Mouse (Mus musculus) forebrain, embryonic 14.5 days (tissue): ENCODE data around the gene Tmem150a. TPM values are rescaled to one million over a fixed set of nuclear protein-coding genes. Genes with fewer than 3 reads are reported as not detected.

Experiments used
- ATAC-seq: fragments of 200-750 bp; cut with Nextera tagmentation; 2 replicates; pipeline ENCODE4 v1.8.0; 2017; ENCODE audit warnings: mild to moderate bottlenecking, moderate library complexity
- DNase-seq: peaks from one replicate; pipeline ENCODE4 v3.0.0-alpha.2; 2015; ENCODE audit warnings: low spot score
- H3K27ac ChIP-seq: fragments of 300-500 bp; sonication (generic); 2 replicates; pipeline ENCODE4 v1.5.1; 2014; ENCODE audit warnings: low read depth, mild to moderate bottlenecking, control low read depth, low read length, moderate library complexity
- H3K27me3 ChIP-seq: fragments of 300-500 bp; sonication (generic); replicated peaks from 2 replicates; pipeline ENCODE4 v1.6.1; 2014; ENCODE audit warnings: low read length, control low read depth, mixed read lengths; ENCODE audit not compliant: control insufficient read depth, insufficient read depth
- H3K36me3 ChIP-seq: fragments of 300-500 bp; sonication (generic); 2 replicates; pipeline ENCODE4 v1.6.1; 2014; ENCODE audit warnings: low read length, control low read depth; ENCODE audit not compliant: control insufficient read depth, insufficient read depth
- H3K4me1 ChIP-seq: fragments of 300-500 bp; sonication (generic); 2 replicates; pipeline ENCODE4 v1.6.1; 2014; ENCODE audit warnings: antibody characterized with exemption, low read length, control low read depth; ENCODE audit not compliant: control insufficient read depth, insufficient read depth
- H3K4me2 ChIP-seq: fragments of 300-500 bp; sonication (generic); 2 replicates; pipeline ENCODE4 v1.6.1; 2014; ENCODE audit warnings: mild to moderate bottlenecking, control low read depth, low read length
- H3K4me3 ChIP-seq: fragments of 300-500 bp; sonication (generic); 2 replicates; pipeline ENCODE4 v1.5.1; 2014; ENCODE audit warnings: low read depth, low read length, control low read depth
- H3K9ac ChIP-seq: fragments of 300-500 bp; sonication (generic); 2 replicates; pipeline ENCODE4 v1.6.1; 2014; ENCODE audit warnings: mild to moderate bottlenecking, low read length, control low read depth, moderate library complexity
- H3K9me3 ChIP-seq: fragments of 300-500 bp; sonication (generic); replicated peaks from 2 replicates; pipeline ENCODE4 v1.6.1; 2016; ENCODE audit warnings: low read length, control low read depth, mixed read lengths; ENCODE audit not compliant: control insufficient read depth
- WGBS: fragments of 180-500 bp; shearing (Covaris S2); extraction: QIAGEN DNeasy Blood & Tissue Kit; methylation state at CpG from one replicate; pipeline ENCODE4 v1.1.7; 2014; 5-methylcytosine and 5-hydroxymethylcytosine counted together
- polyA plus RNA-seq: library from polyadenylated mRNA; unstranded; fragments of >200 nt; fragmentation: Nextera tagmentation; extraction: Ambion mirVana; gene quantifications from 2 replicates; pipeline ENCODE4 v1.2.1, GENCODE M21; 2014

Gene Tmem150a
- polyA plus RNA-seq, 1 experiment from 2014 or later, result 19.3 TPM

DNA sequence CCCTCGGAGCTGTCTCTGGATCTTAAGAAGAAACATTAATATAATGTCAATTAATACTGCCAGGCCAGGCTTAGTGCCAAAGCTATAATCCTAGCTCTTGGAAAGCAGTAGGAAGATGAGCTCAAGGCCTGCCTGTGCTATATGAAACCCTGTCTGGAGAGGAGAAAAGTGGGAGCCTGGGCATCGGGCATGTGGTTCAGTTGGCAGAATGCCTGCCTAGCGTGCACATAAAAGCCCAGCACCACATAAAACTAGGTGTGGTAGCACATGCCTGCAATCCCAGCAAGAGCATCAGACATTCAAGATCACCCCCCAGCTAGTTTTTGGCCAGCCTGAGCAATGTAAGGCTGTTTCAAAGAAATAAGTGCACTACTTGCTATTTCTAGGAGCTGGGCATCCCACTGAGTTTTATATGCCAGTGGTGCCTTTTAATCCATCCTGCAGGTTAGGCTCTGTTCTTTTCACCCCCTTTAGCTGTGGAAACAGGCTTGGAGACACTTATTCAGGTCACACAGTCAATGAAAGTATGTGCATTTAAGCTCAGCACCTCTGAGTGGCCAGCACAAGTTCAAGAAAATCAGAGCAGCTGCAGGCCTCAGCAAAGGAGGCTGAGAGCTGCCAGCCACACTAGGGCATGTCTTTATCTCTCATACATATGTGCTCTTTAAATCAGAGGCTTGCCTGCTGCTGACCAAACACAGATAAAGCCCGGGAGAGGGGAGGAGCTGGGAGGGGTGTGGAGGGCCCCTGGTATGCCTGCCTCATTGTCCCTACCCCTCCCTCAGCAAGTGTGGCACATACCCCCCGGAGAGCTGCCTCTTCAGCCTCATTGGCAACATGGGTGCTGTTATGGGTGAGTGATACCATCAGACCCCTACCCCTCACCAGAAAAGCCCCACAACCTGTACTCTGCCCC lies 2.2 kb downstream of the Tmem150a start:
- no peak for ATAC-seq
- Histone ChIP-seq H3K4me3 (no peak overlapping the region), H3K36me3 (peaks cover 24% of the 10 kb centered on the region), H3K27ac (0 out of 2 replicates have a peak overlapping the region, but pooled peaks have one; percentile 9), H3K4me1 (peaks cover 13% of the 10 kb centered on the region), H3K4me2 (no peak overlapping the region), H3K9me3 (no peaks in the 10 kb centered on the region), H3K9ac (no peak overlapping the region), H3K27me3 (no peaks in the 10 kb centered on the region)
- DNase-seq, result peak; percentile 32
- 77% methylated on average over 5 of the region's 5 CpGs for WGBS

DNA sequence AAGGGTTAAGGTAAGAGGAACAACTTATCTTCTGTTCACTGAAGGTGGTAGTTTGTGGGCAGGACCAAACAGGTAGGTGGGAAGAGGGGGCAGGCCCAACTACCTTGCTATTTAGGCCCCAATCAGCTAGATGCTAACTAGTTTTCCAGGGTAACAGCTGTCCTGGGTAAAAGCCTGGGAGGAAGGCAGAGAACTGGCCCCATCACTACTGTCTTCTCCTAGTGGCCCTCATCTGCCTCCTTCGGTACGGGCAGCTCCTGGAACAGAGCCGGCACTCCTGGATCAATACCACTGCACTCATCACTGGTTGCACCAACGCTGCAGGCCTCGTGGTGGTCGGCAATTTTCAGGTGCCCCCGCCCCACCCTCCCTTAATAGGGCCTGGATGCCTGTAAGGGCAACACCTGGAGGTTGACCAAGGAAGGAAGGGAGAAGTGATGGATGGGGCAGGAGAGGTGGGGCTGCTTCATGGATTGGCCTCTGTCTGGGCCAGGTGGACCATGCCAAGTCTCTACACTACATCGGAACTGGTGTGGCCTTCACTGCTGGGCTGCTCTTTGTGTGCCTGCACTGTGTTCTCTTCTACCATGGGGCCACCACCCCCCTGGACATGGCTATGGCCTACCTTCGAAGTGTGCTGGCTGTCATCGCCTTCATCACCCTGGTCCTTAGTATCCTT lies 3.0 kb downstream of the Tmem150a start:
- Histone ChIP-seq H3K27ac (no peak overlapping the region), H3K9ac (no peak overlapping the region), H3K4me1 (peaks cover 13% of the 10 kb centered on the region), H3K4me2 (no peak overlapping the region), H3K27me3 (no peaks in the 10 kb centered on the region), H3K4me3 (no peak overlapping the region), H3K36me3 (peaks cover 24% of the 10 kb centered on the region), H3K9me3 (no peaks in the 10 kb centered on the region)
- ATAC-seq, result no peak
- 95% methylated on average over 10 of the region's 10 CpGs for WGBS
- DNase-seq, result no peak

DNA sequence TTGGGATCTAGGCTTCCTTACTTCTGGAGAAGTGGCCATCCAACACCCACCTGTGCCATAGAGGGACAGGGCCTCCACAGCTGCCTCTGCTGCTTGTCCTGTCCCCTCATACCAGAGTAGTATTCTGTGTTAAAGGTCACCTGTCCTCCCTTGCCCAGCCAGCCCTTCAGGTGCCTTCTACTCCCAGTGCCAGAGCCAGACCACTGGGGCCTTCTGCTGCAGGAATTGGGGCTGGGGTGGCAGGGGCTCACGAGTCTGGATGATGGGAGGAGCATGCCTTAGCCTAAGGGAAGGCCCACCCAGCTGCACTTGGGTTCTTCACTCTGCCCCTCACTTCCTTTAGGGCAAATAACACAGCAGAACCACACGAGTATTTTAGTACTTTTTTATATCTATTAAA lies 4.1 kb downstream of the Tmem150a start:
- no peak overlapping the region for H3K4me3 ChIP-seq
- no peaks in the 10 kb centered on the region for H3K9me3 ChIP-seq
- H3K4me1 ChIP-seq, result peaks cover 13% of the 10 kb centered on the region
- 86% methylated on average over 2 of the region's 2 CpGs for WGBS
- H3K27ac ChIP-seq, result no peak overlapping the region
- no peaks in the 10 kb centered on the region for H3K27me3 ChIP-seq
- H3K9ac ChIP-seq, result no peak overlapping the region
- no peak for DNase-seq
- ATAC-seq, result no peak
- peaks cover 24% of the 10 kb centered on the region for H3K36me3 ChIP-seq
- H3K4me2 ChIP-seq, result no peak overlapping the region

DNA sequence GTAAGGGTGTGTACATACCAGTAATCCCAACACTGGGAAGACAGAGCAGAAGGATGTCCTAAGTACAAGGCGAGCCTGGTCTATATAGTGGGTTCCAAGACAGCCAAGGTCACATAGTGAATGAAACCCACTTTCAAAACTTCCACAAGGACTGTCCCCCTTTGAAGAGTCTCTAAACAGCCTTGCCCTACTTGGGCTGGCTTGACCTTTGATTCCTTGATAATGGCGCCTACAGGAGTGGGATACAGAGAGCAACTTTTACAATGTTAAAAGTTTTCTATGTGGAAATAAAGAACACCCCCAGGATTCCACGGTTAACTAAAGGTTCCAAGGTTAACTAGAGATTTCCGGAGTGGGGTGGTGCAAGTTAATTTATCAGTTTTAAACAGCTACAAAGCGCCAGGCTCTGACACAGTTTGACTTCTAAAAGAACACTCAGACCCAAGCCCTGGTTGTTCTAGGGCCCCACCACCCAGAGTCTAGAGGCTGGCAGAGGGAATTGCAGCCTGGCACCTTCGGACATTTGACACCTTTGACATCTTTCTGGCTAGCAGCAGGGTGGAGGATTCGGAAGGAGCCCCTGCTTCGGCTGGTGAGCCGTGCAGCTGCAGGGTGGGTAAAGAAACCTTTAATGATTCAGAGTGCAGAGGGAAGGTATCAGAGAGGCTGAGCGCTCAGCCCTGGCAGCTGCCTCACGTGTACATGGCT lies 4.8 kb downstream of the Tmem150a start:
- Histone ChIP-seq H3K9ac (no peak overlapping the region), H3K9me3 (no peaks in the 10 kb centered on the region), H3K4me2 (no peak overlapping the region), H3K27me3 (no peaks in the 10 kb centered on the region), H3K36me3 (peaks cover 24% of the 10 kb centered on the region), H3K27ac (no peak overlapping the region), H3K4me3 (no peak overlapping the region), H3K4me1 (peaks cover 8% of the 10 kb centered on the region)
- no peak for ATAC-seq
- no peak for DNase-seq
- WGBS, result 84% methylated on average over 11 of the region's 11 CpGs

DNA sequence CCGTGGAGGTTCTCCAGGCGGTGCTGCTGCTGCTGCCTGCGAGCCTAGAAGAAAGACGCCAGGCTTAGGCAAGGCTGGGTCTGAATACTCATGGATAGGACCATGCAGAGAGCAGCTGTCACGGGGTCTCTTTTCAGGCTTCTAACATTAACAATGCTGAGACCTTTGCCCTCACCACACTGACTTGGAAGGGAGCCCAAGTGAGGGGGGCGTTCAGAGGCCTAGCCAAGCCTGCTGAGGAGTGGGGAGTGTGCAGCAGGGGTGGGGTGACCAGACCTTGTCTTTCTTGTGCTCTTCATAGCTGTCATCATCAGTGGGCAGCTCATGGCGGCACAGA lies 5.3 kb downstream of the Tmem150a start:
- 81% methylated on average over 7 of the region's 7 CpGs for WGBS
- H3K4me3 ChIP-seq, result no peak overlapping the region
- H3K9ac ChIP-seq, result no peak overlapping the region
- DNase-seq (no peak), ATAC-seq (no peak)
- no peak overlapping the region; the same call in 1 of the 2 replicates for H3K4me2 ChIP-seq
- H3K4me1 ChIP-seq, result peaks cover 7% of the 10 kb centered on the region
- no peaks in the 10 kb centered on the region for H3K9me3 ChIP-seq
- H3K36me3 ChIP-seq, result peaks cover 24% of the 10 kb centered on the region
- no peaks in the 10 kb centered on the region for H3K27me3 ChIP-seq
- no peak overlapping the region for H3K27ac ChIP-seq

DNA sequence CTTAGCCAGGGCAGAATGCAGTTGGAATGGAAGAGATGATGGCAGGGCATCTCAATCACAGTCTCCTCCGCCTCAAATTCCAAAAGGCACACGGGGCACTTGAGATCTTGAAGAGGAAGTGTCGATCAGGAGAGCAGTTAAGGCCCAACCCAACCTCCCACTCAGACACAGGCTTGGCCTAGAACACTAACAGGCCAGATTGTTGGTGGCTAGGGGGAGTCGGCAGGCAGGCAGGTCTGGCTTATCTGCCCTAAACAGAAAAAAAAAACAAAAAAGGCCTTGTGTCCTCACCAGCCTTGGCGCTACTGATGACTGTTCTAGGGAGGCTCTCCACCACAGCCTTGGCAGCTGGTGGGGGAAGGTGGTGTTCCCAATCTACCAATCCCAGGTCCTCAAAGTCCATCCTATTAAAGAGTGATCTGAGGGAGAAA lies 5.9 kb downstream of the Tmem150a start:
- no peak overlapping the region; the same call in 1 of the 2 replicates for H3K9ac ChIP-seq
- no peaks in the 10 kb centered on the region for H3K27me3 ChIP-seq
- H3K4me2 ChIP-seq, result peak overlapping the region; percentile 86
- peak overlapping the region; percentile 55 for H3K4me3 ChIP-seq
- H3K9me3 ChIP-seq, result no peaks in the 10 kb centered on the region
- ATAC-seq, result no peak
- peaks cover 7% of the 10 kb centered on the region for H3K4me1 ChIP-seq
- no peak for DNase-seq
- WGBS, result 79% methylated on average over 5 of the region's 5 CpGs
- no peak overlapping the region for H3K27ac ChIP-seq
- peaks cover 24% of the 10 kb centered on the region for H3K36me3 ChIP-seq

DNA sequence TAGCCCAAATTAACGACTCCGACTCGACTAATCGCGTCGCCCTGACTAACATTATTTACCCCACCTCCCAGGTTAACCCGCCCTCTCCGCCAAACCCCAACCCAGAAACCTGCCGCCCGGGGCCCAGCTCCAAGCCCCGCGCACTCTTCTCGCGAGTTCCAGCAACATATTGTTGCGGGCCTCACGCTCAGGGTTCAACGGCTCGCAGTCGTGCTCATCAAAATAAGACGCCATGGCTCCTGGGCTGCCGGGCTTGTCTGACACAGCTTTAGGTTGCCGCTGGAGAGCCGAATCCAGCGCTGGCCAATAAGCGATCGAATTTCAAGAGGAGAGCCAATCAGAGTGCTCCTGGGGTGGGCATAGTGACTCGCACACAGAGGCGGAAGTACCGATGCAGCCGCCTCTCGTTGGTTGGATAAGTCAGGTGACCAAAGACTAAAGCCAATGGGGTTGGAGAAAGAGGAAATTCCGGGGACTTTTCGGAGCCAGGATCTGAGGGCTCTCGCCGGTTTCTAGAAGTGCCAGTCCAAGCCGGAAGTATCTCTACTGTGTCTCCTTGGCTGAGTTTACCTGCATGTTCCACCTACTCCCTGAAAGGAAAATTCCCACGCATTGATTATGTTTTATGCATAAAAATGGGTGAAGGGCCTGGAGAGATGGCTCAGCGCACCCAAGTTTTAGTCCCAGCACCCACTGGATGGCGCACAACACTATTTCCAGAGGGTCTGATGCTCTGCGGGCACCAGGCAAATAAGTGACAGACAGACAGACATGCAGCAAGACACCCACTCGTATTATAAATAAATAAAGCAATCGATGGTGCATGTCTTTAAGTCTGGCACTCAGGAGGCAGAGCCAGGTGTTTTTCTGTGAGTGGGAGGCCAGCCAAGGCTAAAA lies 7.1 kb downstream of the Tmem150a start:
- Histone ChIP-seq H3K27me3 (no peaks in the 10 kb centered on the region), H3K27ac (peak overlapping the region; percentile 70; the same call in 1 of the 2 replicates), H3K4me3 (peak overlapping the region; percentile 55), H3K4me2 (peak overlapping the region; percentile 86), H3K4me1 (peaks cover 7% of the 10 kb centered on the region), H3K9ac (peak overlapping the region; percentile 76), H3K9me3 (no peaks in the 10 kb centered on the region), H3K36me3 (peaks cover 24% of the 10 kb centered on the region)
- under 1% methylated on average over 42 of the region's 42 CpGs for WGBS
- DNase-seq, result peak; percentile 99
- ATAC-seq, result peak; percentile 99

DNA sequence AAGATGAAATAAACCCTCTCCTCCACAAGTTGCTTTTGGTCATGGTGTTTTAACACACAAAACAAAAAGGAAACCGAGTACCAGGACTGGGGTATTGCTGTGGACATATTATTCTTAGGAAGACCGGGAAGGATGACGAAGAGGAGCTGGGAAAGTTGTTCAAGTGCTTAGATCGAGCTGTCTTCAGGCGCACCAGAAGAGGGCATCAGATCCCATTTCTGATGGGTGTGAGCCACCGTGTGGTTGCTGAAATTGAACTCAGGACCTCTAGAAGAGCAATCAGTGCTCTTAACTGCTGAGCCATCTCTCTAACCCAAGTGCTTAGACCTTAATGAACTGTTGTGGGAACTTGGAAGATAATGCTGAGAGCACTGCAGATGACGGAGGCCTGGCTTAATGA lies 8.8 kb downstream of the Tmem150a start:
- no peak overlapping the region for H3K4me3 ChIP-seq
- H3K4me1 ChIP-seq, result peaks cover 7% of the 10 kb centered on the region
- peaks cover 14% of the 10 kb centered on the region for H3K36me3 ChIP-seq
- H3K27ac ChIP-seq, result no peak overlapping the region
- no peak overlapping the region for H3K9ac ChIP-seq
- ATAC-seq (no peak), DNase-seq (no peak)
- H3K27me3 ChIP-seq, result no peaks in the 10 kb centered on the region
- WGBS, result 46% methylated on average over 7 of the region's 7 CpGs
- no peak overlapping the region for H3K4me2 ChIP-seq
- no peaks in the 10 kb centered on the region for H3K9me3 ChIP-seq
